Mouse (Mus musculus) ES-Bruce4 (cell line): ENCODE results near the gene Uvrag. TPM values are rescaled to one million over a fixed set of nuclear protein-coding genes. Genes with fewer than 3 reads are reported as not detected.

Source experiments
- H3K27ac ChIP-seq: 2 replicates; pipeline ENCODE4 v1.5.1; 2012; ENCODE audit warnings: low read length, inconsistent platforms; ENCODE audit not compliant: insufficient read depth
- H3K27me3 ChIP-seq: 2 replicates; pipeline ENCODE4 v1.6.1; 2012; ENCODE audit warnings: mild to moderate bottlenecking, low read length, inconsistent platforms; ENCODE audit not compliant: control insufficient read depth, poor library complexity, insufficient read depth, severe bottlenecking
- H3K36me3 ChIP-seq: 2 replicates; pipeline ENCODE4 v1.6.1; 2012; ENCODE audit warnings: inconsistent platforms, mild to moderate bottlenecking, low read length, moderate library complexity; ENCODE audit not compliant: control insufficient read depth, poor library complexity, insufficient read depth, severe bottlenecking
- H3K4me1 ChIP-seq: one replicate; pipeline ENCODE4 v1.8.1; 2011; ENCODE audit warnings: low read length; ENCODE audit not compliant: control insufficient read depth, insufficient read depth
- H3K4me3 ChIP-seq: 2 replicates; pipeline ENCODE4 v1.5.1; 2011; ENCODE audit warnings: low read depth, mild to moderate bottlenecking, low read length
- H3K9ac ChIP-seq: 2 replicates; pipeline ENCODE4 v1.6.1; 2012; ENCODE audit warnings: low read depth, mild to moderate bottlenecking, inconsistent platforms; ENCODE audit not compliant: poor library complexity, severe bottlenecking
- H3K9me3 ChIP-seq: replicated peaks from 2 replicates; pipeline ENCODE4 v1.6.1; 2012; ENCODE audit warnings: mild to moderate bottlenecking, low read length, inconsistent platforms; ENCODE audit not compliant: control insufficient read depth, poor library complexity, insufficient read depth, severe bottlenecking
- CTCF ChIP-seq: IDR thresholded peaks from one replicate; pipeline ENCODE4 v1.8.1; 2011; ENCODE audit warnings: low read depth, low read length
- EP300 ChIP-seq: IDR thresholded peaks from 2 replicates; pipeline ENCODE4 v1.6.1; 2011; ENCODE audit warnings: low read depth, low read length; ENCODE audit not compliant: insufficient read depth
- POLR2A ChIP-seq: IDR thresholded peaks from one replicate; pipeline ENCODE4 v1.8.1; 2011; ENCODE audit warnings: low read length; ENCODE audit not compliant: insufficient read depth
- polyA plus RNA-seq: library from polyadenylated mRNA; stranded (reverse); fragments of >200 nt; gene quantifications from 2 replicates; pipeline ENCODE4 v1.2.4, GENCODE M21; 2011; ENCODE audit warnings: low read depth; ENCODE audit not compliant: missing spikeins, insufficient read depth, insufficient read length

Uvrag gene
- polyA plus RNA-seq, 1 experiment = 16.9 TPM

GRCm38 (mm10) chr7:99116781-99117180 is 24.2 kb downstream of the Uvrag start:
- Histone ChIP-seq H3K9ac (no peak overlapping the region), H3K36me3 (no peaks in the 10 kb centered on the region), H3K9me3 (no peaks in the 10 kb centered on the region), H3K4me1 (no peaks in the 10 kb centered on the region), H3K27ac (no peak overlapping the region), H3K4me3 (no peak overlapping the region), H3K27me3 (no peaks in the 10 kb centered on the region)
- TF ChIP-seq EP300 (no peak), POLR2A (no peak)

- no peak overlapping the region for H3K9ac ChIP-seq
- H3K4me1 ChIP-seq = no peaks in the 10 kb centered on the region
- H3K27ac ChIP-seq = no peak overlapping the region
- no peaks in the 10 kb centered on the region for H3K36me3 ChIP-seq
- no peaks in the 10 kb centered on the region for H3K27me3 ChIP-seq
- no peaks in the 10 kb centered on the region for H3K9me3 ChIP-seq
- H3K4me3 ChIP-seq = no peak overlapping the region
- TF ChIP-seq CTCF = no peak
- TF ChIP-seq EP300 = no peak
- no peak for TF ChIP-seq POLR2A
These were observed 26.8 kb downstream of the Uvrag start for GRCm38 (mm10) chr7:99114006-99114726.

- no peak overlapping the region for H3K27ac ChIP-seq
These were observed 33.4 kb downstream of the Uvrag start for GRCm38 (mm10) chr7:99107566-99107965.

GRCm38 (mm10) chr7:99106714-99107270 is 34.1 kb downstream of the Uvrag start:
- no peak for TF ChIP-seq EP300
- TF ChIP-seq CTCF = no peak
- no peak for TF ChIP-seq POLR2A
- no peak overlapping the region for H3K27ac ChIP-seq

More at GRCm38 (mm10) chr7:99107566-99107965, 33.4 kb downstream of the Uvrag start:
- Histone ChIP-seq H3K36me3 (no peaks in the 10 kb centered on the region), H3K27me3 (no peaks in the 10 kb centered on the region), H3K4me1 (peaks cover 3% of the 10 kb centered on the region), H3K9ac (no peak overlapping the region), H3K4me3 (no peak overlapping the region), H3K9me3 (no peaks in the 10 kb centered on the region)
- no peak for TF ChIP-seq CTCF
- TF ChIP-seq EP300 = no peak
- no peak for TF ChIP-seq POLR2A

GRCm38 (mm10) chr7:99101767-99102593 is 39.0 kb downstream of the Uvrag start:
- no peak for TF ChIP-seq EP300
- Histone ChIP-seq H3K9ac (0 out of 2 replicates have a peak overlapping the region, but pooled peaks have one; percentile 24), H3K9me3 (no peaks in the 10 kb centered on the region), H3K4me1 (peaks cover 5% of the 10 kb centered on the region), H3K27ac (0 out of 2 replicates have a peak overlapping the region, but pooled peaks have one; percentile 20), H3K27me3 (no peaks in the 10 kb centered on the region), H3K36me3 (no peaks in the 10 kb centered on the region), H3K4me3 (no peak overlapping the region)

More at GRCm38 (mm10) chr7:99106714-99107270, 34.1 kb downstream of the Uvrag start:
- H3K4me1 ChIP-seq = peaks cover 5% of the 10 kb centered on the region
- H3K36me3 ChIP-seq = no peaks in the 10 kb centered on the region
- H3K4me3 ChIP-seq = no peak overlapping the region
- H3K9ac ChIP-seq = no peak overlapping the region
- no peaks in the 10 kb centered on the region for H3K27me3 ChIP-seq
- H3K9me3 ChIP-seq = no peaks in the 10 kb centered on the region

GRCm38 (mm10) chr7:99101076-99101475 is 39.9 kb downstream of the Uvrag start:
- Histone ChIP-seq H3K4me1 (peaks cover 5% of the 10 kb centered on the region), H3K36me3 (no peaks in the 10 kb centered on the region), H3K9ac (no peak overlapping the region), H3K27me3 (no peaks in the 10 kb centered on the region), H3K27ac (no peak overlapping the region), H3K4me3 (no peak overlapping the region), H3K9me3 (no peaks in the 10 kb centered on the region)
- TF ChIP-seq EP300 (no peak), POLR2A (no peak), CTCF (no peak)
